Mouse (Mus musculus) ES-E14 (cell line): ENCODE data around the gene Lgals4.

Source experiments
- HCFC1 ChIP-seq: IDR thresholded peaks from 2 replicates; pipeline ENCODE4 v1.6.1; 2012; ENCODE audit warnings: low read length, inconsistent platforms, borderline replicate concordance; ENCODE audit not compliant: insufficient read depth
- MAFK ChIP-seq: IDR thresholded peaks from 2 replicates; pipeline ENCODE4 v1.6.1; 2014; ENCODE audit warnings: mild to moderate bottlenecking, low read depth, low read length, inconsistent platforms; ENCODE audit not compliant: insufficient read depth
- ZC3H11A ChIP-seq: IDR thresholded peaks from 2 replicates; pipeline ENCODE4 v1.6.1; 2012; ENCODE audit warnings: low read depth, mild to moderate bottlenecking, inconsistent platforms, low read length, borderline replicate concordance
- ZNF384 ChIP-seq: IDR thresholded peaks from 2 replicates; pipeline ENCODE4 v1.6.1; 2012; ENCODE audit warnings: low read depth, low read length, inconsistent platforms

DNA sequence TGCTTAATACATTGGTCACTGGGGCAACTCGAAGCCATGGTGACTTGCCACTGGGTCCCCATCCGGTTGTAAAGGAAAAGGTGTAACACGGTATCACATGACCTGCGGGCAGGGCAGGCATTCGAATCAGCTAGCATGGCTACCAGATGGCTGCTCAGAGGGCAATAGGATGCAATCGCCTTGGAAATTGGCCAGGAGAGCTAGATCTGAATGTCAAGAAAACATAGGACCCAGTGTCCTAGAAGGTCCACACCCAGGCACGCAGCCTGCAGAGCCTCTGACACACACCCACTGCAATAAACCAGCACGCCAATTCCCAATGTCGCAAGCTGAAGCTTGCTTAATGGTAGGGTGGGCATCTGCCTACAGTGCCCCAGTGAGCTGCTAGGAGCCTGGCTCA is 4.7 kb downstream of the Lgals4 start:
- no peak for TF ChIP-seq HCFC1
- TF ChIP-seq ZNF384, result no peak
- TF ChIP-seq MAFK, result no peak
- TF ChIP-seq ZC3H11A, result no peak
